ENCODE assay signal across 9 mouse cellular contexts in genomic region chr9:54067642-54068031, GRCm38 (mm10). TPM values are rescaled to one million over a fixed set of nuclear protein-coding genes. Genes with fewer than 3 reads are reported as not detected.
DNase-seq lines count a peak whose midpoint lies in the region; ATAC-seq and TF ChIP-seq lines count a peak whose summit lies in the region.
"Had no signal": no experiment of that assay in that cellular context is flagged by ENCODE, and none has a peak within 500 bp of the region (broad histone marks: within the 10 kb centered on the region; RNA-seq: fewer than 3 reads in every experiment).

No protein-coding gene starts in this region.

- H3K4me1 ChIP-seq in heart, embryonic 13.5 days, result peaks cover 10% of the 10 kb centered on the region
- H3K4me1 ChIP-seq in ES-E14 (ENCODE audit: control insufficient read depth in 2 of 2, insufficient read depth in 2 of 2, low read length in 2 of 2, poor library complexity in 1 of 2), result peaks cover 4% of the 10 kb centered on the region in 2 experiments; a peak in 3 of 4 replicates
- H3K4me1 ChIP-seq in forebrain, embryonic 15.5 days, result peaks cover 29% of the 10 kb centered on the region
- H3K4me1 ChIP-seq in liver, embryonic 15.5 days (replicated peaks), result 0 out of 2 replicates have a peak, but pooled peaks cover 4% of the 10 kb centered on the region

- peak overlapping the region; percentile 79 for H3K9ac ChIP-seq in heart, embryonic 13.5 days
- peak overlapping the region; percentile 62 for H3K9ac ChIP-seq in ES-E14 (ENCODE audit: insufficient read depth, low read depth, low read length, poor library complexity, severe bottlenecking)
- peak overlapping the region; percentile 58 for H3K9ac ChIP-seq in forebrain, embryonic 15.5 days (replicated peaks)
- no peak overlapping the region for H3K9ac ChIP-seq in liver, embryonic 15.5 days

- H3K27ac ChIP-seq in heart, embryonic 13.5 days (replicated peaks), result no peak overlapping the region
- no peak overlapping the region for H3K27ac ChIP-seq in ES-E14 (ENCODE audit: insufficient read depth, low read depth, low read length, poor library complexity, severe bottlenecking)
- H3K27ac ChIP-seq in forebrain, embryonic 15.5 days (replicated peaks), result no peak overlapping the region
- H3K27ac ChIP-seq in liver, embryonic 15.5 days (replicated peaks), result no peak overlapping the region

- peak overlapping the region; percentile 99 for H3K4me2 ChIP-seq in heart, embryonic 13.5 days
- peak overlapping the region; percentile 99 for H3K4me2 ChIP-seq in forebrain, embryonic 15.5 days (replicated peaks)
- peak overlapping the region; percentile 63 for H3K4me2 ChIP-seq in liver, embryonic 15.5 days

- H3K9me3 ChIP-seq in heart, embryonic 13.5 days, result no peaks in the 10 kb centered on the region
- no peaks in the 10 kb centered on the region for H3K9me3 ChIP-seq in ES-E14 (ENCODE audit: control insufficient read depth, insufficient read depth, low read depth, low read length)
- H3K9me3 ChIP-seq in forebrain, embryonic 15.5 days, result no peaks in the 10 kb centered on the region
- no peaks in the 10 kb centered on the region for H3K9me3 ChIP-seq in liver, embryonic 15.5 days (replicated peaks)

- ATAC-seq in heart, embryonic 13.5 days (ENCODE audit: extremely low read depth, insufficient number of reproducible peaks, low FRiP score, low TSS enrichment), result no peak
- 0 out of 2 replicates have a peak, but pooled peaks have one; percentile 7 for ATAC-seq in forebrain, embryonic 15.5 days (replicated peaks)
- no peak for ATAC-seq in liver, embryonic 15.5 days (ENCODE audit: insufficient read depth)
- no peak for ATAC-seq in granulocyte monocyte progenitor cell, adult 5-6 weeks (replicated peaks; ENCODE audit: poor library complexity, severe bottlenecking)

- in situ Hi-C loops in ES-E14 (cut with MboI; ENCODE audit: low sequenced_read_pairs in 2 of 2, unreplicated experiment in 2 of 2), result no loop called here

- H3K27me3 ChIP-seq in heart, embryonic 13.5 days (replicated peaks), result peaks cover 47% of the 10 kb centered on the region
- H3K27me3 ChIP-seq in forebrain, embryonic 15.5 days, result peaks cover 6% of the 10 kb centered on the region; the same call in 1 of the 2 replicates
- peaks cover 34% of the 10 kb centered on the region for H3K27me3 ChIP-seq in liver, embryonic 15.5 days

- H3K36me3 ChIP-seq in heart, embryonic 13.5 days, result no peaks in the 10 kb centered on the region
- no peaks in the 10 kb centered on the region for H3K36me3 ChIP-seq in ES-E14 (ENCODE audit: control insufficient read depth, insufficient read depth, low read length, poor library complexity, severe bottlenecking)
- no peaks in the 10 kb centered on the region for H3K36me3 ChIP-seq in forebrain, embryonic 15.5 days
- no peaks in the 10 kb centered on the region for H3K36me3 ChIP-seq in liver, embryonic 15.5 days (replicated peaks)

- WGBS in heart, embryonic 13.5 days, result 2% methylated on average over 16 of the region's 16 CpGs
- WGBS in forebrain, embryonic 15.5 days, result 8% methylated on average over 16 of the region's 16 CpGs
- 3% methylated on average over 16 of the region's 16 CpGs for WGBS in liver, embryonic 15.5 days (ENCODE audit: insufficient replicate concordance)

- DNase-seq in heart, adult 9 months (ENCODE audit: low spot score in 2 of 2), result no peak
- DNase-seq in ES-E14 (ENCODE audit: low read depth, low spot score), result no peak
- DNase-seq in left cerebral cortex, adult 11 months (ENCODE audit: low spot score), result no peak
- no peak for DNase-seq in natural killer cell, adult 2 months (ENCODE audit: low spot score in 2 of 2)
- DNase-seq: cerebellum, adult 9-11 months had no signal

- H3K4me3 ChIP-seq in heart, embryonic 13.5 days, result peak overlapping the region; percentile 62
- peak overlapping the region; percentile 68 to 78 for H3K4me3 ChIP-seq in ES-E14 (ENCODE audit: insufficient read depth in 1 of 2, low read depth in 1 of 2, low read length in 2 of 2, poor library complexity in 1 of 2, severe bottlenecking in 1 of 2)
- peak overlapping the region; percentile 56 for H3K4me3 ChIP-seq in forebrain, embryonic 15.5 days
- H3K4me3 ChIP-seq in liver, embryonic 15.5 days (replicated peaks), result peak overlapping the region; percentile 48

TF ChIP-seq in ES-E14, 5 proteins besides CTCF, POLR2A, EP300 and RAD21:
- TF ChIP-seq ZNF384 (IDR thresholded peaks at IDR 0.05; ENCODE audit: low read depth, low read length) (no peak), MAFK (IDR thresholded peaks at IDR 0.05; ENCODE audit: insufficient read depth, low read depth, low read length) (no peak), ZC3H11A (IDR thresholded peaks at IDR 0.05; ENCODE audit: borderline replicate concordance, low read depth, low read length) (no peak), CHD2 (IDR thresholded peaks at IDR 0.05; ENCODE audit: low read depth, low read length) (no peak), HCFC1 (IDR thresholded peaks at IDR 0.05; ENCODE audit: borderline replicate concordance, insufficient read depth, low read length) (no peak)

RNA-seq across cellular contexts. Expression of gene Tnfaip8l3, which starts 0.6 kb away (rescaled TPM):
- 0.25 and 0.37 TPM in 2 replicates for polyA plus RNA-seq in heart, embryonic 13.5 days (2015; fragmentation: Nextera tagmentation; extraction: Ambion mirVana)
- 0.05 and 0.36 TPM in 2 replicates for total RNA-seq in ES-E14 (2012; rRNA removed)
- 0.31 and 0.56 TPM in 2 replicates for polyA plus RNA-seq in forebrain, embryonic 15.5 days (2015; fragmentation: Nextera tagmentation; extraction: Ambion mirVana)
- polyA plus RNA-seq in liver, embryonic 15.5 days (2015; fragmentation: Nextera tagmentation; extraction: Ambion mirVana), result 0.17 and 0.22 TPM in 2 replicates
- total RNA-seq in granulocyte monocyte progenitor cell, adult 5-6 weeks (2014; fragmentation: Nextera tagmentation), result not detected in 2 replicates
- total RNA-seq in granulocyte monocyte progenitor cell, adult 5-6 weeks (2017), result not detected in 2 replicates
